Mouse (Mus musculus): ENCODE results near the gene H2-M3. TPM values are rescaled to one million over a fixed set of nuclear protein-coding genes. Genes with fewer than 3 reads are reported as not detected.

The H2-M3 gene
- polyA plus RNA-seq, 1 experiment from 2014 or later: 1.3 TPM

GRCm38 (mm10) chr17:37283360-37283759 is 13.3 kb downstream of the H2-M3 start, which contains the start of gene Olfr99:
Gene Olfr99, minus strand, starts transcription at chr17:37283460.
- no peaks in the 10 kb centered on the region for H3K27me3 ChIP-seq
- no peaks in the 10 kb centered on the region for H3K4me1 ChIP-seq (replicated peaks)
- H3K9ac ChIP-seq: no peak within 1 kb of the TSS
- H3K36me3 ChIP-seq: no peaks in the 10 kb centered on the region
- H3K4me2 ChIP-seq: no peak within 1 kb of the TSS
- H3K27ac ChIP-seq: no peak within 1 kb of the TSS
- H3K4me3 ChIP-seq (replicated peaks): no peak within 1 kb of the TSS
- 45% methylated on average over 1 of the region's 1 CpGs for WGBS (ENCODE audit: insufficient replicate concordance)
- H3K9me3 ChIP-seq (replicated peaks): no peaks in the 10 kb centered on the region
- ATAC-seq (ENCODE audit: low read depth): no peak
- no peak for DNase-seq

- no peak within 1 kb of the TSS for H3K27ac ChIP-seq
- no peak within 1 kb of the TSS for H3K9ac ChIP-seq
- H3K4me1 ChIP-seq (replicated peaks): no peaks in the 10 kb centered on the region
- no peak within 1 kb of the TSS for H3K4me2 ChIP-seq
- ATAC-seq (ENCODE audit: low read depth) (no peak), DNase-seq (no peak)
- WGBS (ENCODE audit: insufficient replicate concordance): 49% methylated on average over 4 of the region's 4 CpGs
- H3K27me3 ChIP-seq: no peaks in the 10 kb centered on the region
- H3K36me3 ChIP-seq: no peaks in the 10 kb centered on the region
- H3K4me3 ChIP-seq (replicated peaks): no peak within 1 kb of the TSS
- H3K9me3 ChIP-seq (replicated peaks): no peaks in the 10 kb centered on the region
Observed at GRCm38 (mm10) chr17:37304213-37304612, 34.2 kb downstream of the H2-M3 start, which contains the start of gene Olfr101. Gene Olfr101, minus strand, starts transcription at chr17:37304313.

- no peak for DNase-seq
- ATAC-seq (ENCODE audit: low read depth): no peak
Observed at GRCm38 (mm10) chr17:37308483-37308882, 38.5 kb downstream of the H2-M3 start.

GRCm38 (mm10) chr17:37310146-37310699 is 40.2 kb downstream of the H2-M3 start:
- Histone ChIP-seq H3K4me2 (no peak overlapping the region), H3K4me1 (replicated peaks) (no peaks in the 10 kb centered on the region), H3K36me3 (no peaks in the 10 kb centered on the region), H3K9me3 (replicated peaks) (no peaks in the 10 kb centered on the region), H3K4me3 (replicated peaks) (no peak overlapping the region), H3K9ac (no peak overlapping the region), H3K27me3 (no peaks in the 10 kb centered on the region), H3K27ac (no peak overlapping the region)
- WGBS (ENCODE audit: insufficient replicate concordance): 17% methylated on average over 2 of the region's 2 CpGs
- no peak for ATAC-seq (ENCODE audit: low read depth)
- no peak for DNase-seq

More at GRCm38 (mm10) chr17:37308483-37308882, 38.5 kb downstream of the H2-M3 start:
- Histone ChIP-seq H3K9me3 (replicated peaks) (no peaks in the 10 kb centered on the region), H3K9ac (no peak overlapping the region), H3K4me2 (no peak overlapping the region), H3K36me3 (no peaks in the 10 kb centered on the region), H3K4me3 (replicated peaks) (no peak overlapping the region), H3K4me1 (replicated peaks) (no peaks in the 10 kb centered on the region), H3K27me3 (no peaks in the 10 kb centered on the region), H3K27ac (no peak overlapping the region)
- 28% methylated on average over 4 of the region's 4 CpGs for WGBS (ENCODE audit: insufficient replicate concordance)

- no peak within 1 kb of the TSS for H3K4me3 ChIP-seq (replicated peaks)
- ATAC-seq (ENCODE audit: low read depth): no peak
- no peak within 1 kb of the TSS for H3K9ac ChIP-seq
- no peaks in the 10 kb centered on the region for H3K36me3 ChIP-seq
- H3K9me3 ChIP-seq (replicated peaks): peaks cover 4% of the 10 kb centered on the region; the same call in 1 of the 2 replicates
- H3K4me2 ChIP-seq: no peak within 1 kb of the TSS
- no peaks in the 10 kb centered on the region for H3K4me1 ChIP-seq (replicated peaks)
- DNase-seq: no peak
- H3K27ac ChIP-seq: no peak within 1 kb of the TSS
- H3K27me3 ChIP-seq: no peaks in the 10 kb centered on the region
Observed at GRCm38 (mm10) chr17:37316954-37317353, 46.9 kb downstream of the H2-M3 start, which contains the start of gene Olfr102. Gene Olfr102, minus strand, starts transcription at chr17:37317054.

Other genes with a start within 250 kb of the H2-M3 start
- not detected in 2 replicates for gene Mog, start 246.8 kb upstream of the H2-M3 start, polyA plus RNA-seq (2015; fragmentation: Nextera tagmentation; extraction: Ambion mirVana)
- 0.43 and 0.51 TPM in 2 replicates for gene Gabbr1, start 224.3 kb upstream of the H2-M3 start, polyA plus RNA-seq (2015; fragmentation: Nextera tagmentation; extraction: Ambion mirVana)
- gene Olfr90, start 181.7 kb upstream of the H2-M3 start, polyA plus RNA-seq (2015; fragmentation: Nextera tagmentation; extraction: Ambion mirVana): not detected in 2 replicates
- gene Olfr91, start 171.9 kb upstream of the H2-M3 start, polyA plus RNA-seq (2015; fragmentation: Nextera tagmentation; extraction: Ambion mirVana): not detected in 2 replicates
- not detected in 2 replicates for gene Olfr92, start 150.1 kb upstream of the H2-M3 start, polyA plus RNA-seq (2015; fragmentation: Nextera tagmentation; extraction: Ambion mirVana)
- gene Olfr93, start 108.7 kb upstream of the H2-M3 start, polyA plus RNA-seq (2015; fragmentation: Nextera tagmentation; extraction: Ambion mirVana): not detected in 2 replicates
- gene Ubd, start 76.3 kb upstream of the H2-M3 start, polyA plus RNA-seq (2015; fragmentation: Nextera tagmentation; extraction: Ambion mirVana): not detected in 2 replicates
- not detected in 2 replicates for gene Olfr94, start 69.2 kb upstream of the H2-M3 start, polyA plus RNA-seq (2015; fragmentation: Nextera tagmentation; extraction: Ambion mirVana)
- not detected in 2 replicates for gene Olfr95, start 57.1 kb upstream of the H2-M3 start, polyA plus RNA-seq (2015; fragmentation: Nextera tagmentation; extraction: Ambion mirVana)
- not detected in 2 replicates for gene Olfr96, start 50.1 kb upstream of the H2-M3 start, polyA plus RNA-seq (2015; fragmentation: Nextera tagmentation; extraction: Ambion mirVana)
- gene Olfr97, start 32.9 kb upstream of the H2-M3 start, polyA plus RNA-seq (2015; fragmentation: Nextera tagmentation; extraction: Ambion mirVana): not detected in 2 replicates
- gene Olfr98, start 6.5 kb upstream of the H2-M3 start, polyA plus RNA-seq (2015; fragmentation: Nextera tagmentation; extraction: Ambion mirVana): not detected in 2 replicates
- gene Olfr99, start 13.2 kb downstream of the H2-M3 start, polyA plus RNA-seq (2015; fragmentation: Nextera tagmentation; extraction: Ambion mirVana): not detected in 2 replicates
- not detected in 2 replicates for gene Olfr101, start 34.1 kb downstream of the H2-M3 start, polyA plus RNA-seq (2015; fragmentation: Nextera tagmentation; extraction: Ambion mirVana)
- not detected in 2 replicates for gene Olfr102, start 46.8 kb downstream of the H2-M3 start, polyA plus RNA-seq (2015; fragmentation: Nextera tagmentation; extraction: Ambion mirVana)
- gene Olfr103, start 69.5 kb downstream of the H2-M3 start, polyA plus RNA-seq (2015; fragmentation: Nextera tagmentation; extraction: Ambion mirVana): not detected in 2 replicates
- gene Olfr104-ps, start 89.4 kb downstream of the H2-M3 start, polyA plus RNA-seq (2015; fragmentation: Nextera tagmentation; extraction: Ambion mirVana): not detected in 2 replicates
- gene Olfr105-ps, start 108.8 kb downstream of the H2-M3 start, polyA plus RNA-seq (2015; fragmentation: Nextera tagmentation; extraction: Ambion mirVana): not detected in 2 replicates
- gene Olfr106-ps, start 120.2 kb downstream of the H2-M3 start, polyA plus RNA-seq (2015; fragmentation: Nextera tagmentation; extraction: Ambion mirVana): not detected in 2 replicates
- gene Olfr107, start 129.0 kb downstream of the H2-M3 start, polyA plus RNA-seq (2015; fragmentation: Nextera tagmentation; extraction: Ambion mirVana): not detected in 2 replicates
- not detected in 2 replicates for gene Olfr108, start 175.3 kb downstream of the H2-M3 start, polyA plus RNA-seq (2015; fragmentation: Nextera tagmentation; extraction: Ambion mirVana)
- gene Olfr109, start 188.7 kb downstream of the H2-M3 start, polyA plus RNA-seq (2015; fragmentation: Nextera tagmentation; extraction: Ambion mirVana): not detected in 2 replicates
- gene H2-M2, start 213.3 kb downstream of the H2-M3 start, polyA plus RNA-seq (2015; fragmentation: Nextera tagmentation; extraction: Ambion mirVana): not detected in 2 replicates
- gene Olfr110, start 222.2 kb downstream of the H2-M3 start, polyA plus RNA-seq (2015; fragmentation: Nextera tagmentation; extraction: Ambion mirVana): not detected in 2 replicates
- not detected in 2 replicates for gene Olfr111, start 237.8 kb downstream of the H2-M3 start, polyA plus RNA-seq (2015; fragmentation: Nextera tagmentation; extraction: Ambion mirVana)